Mouse (Mus musculus): ENCODE data around the gene Dnah7a. TPM values are rescaled to one million over a fixed set of nuclear protein-coding genes. Genes with fewer than 3 reads are reported as not detected.

The Dnah7a gene
- polyA plus RNA-seq (2015; fragmentation: Illumina TruSeq; extraction: RNeasy Lipid Tissue Mini Kit (QIAGEN cat#74804); ENCODE audit: insufficient read depth, low replicate concordance): 0.03 TPM

DNA sequence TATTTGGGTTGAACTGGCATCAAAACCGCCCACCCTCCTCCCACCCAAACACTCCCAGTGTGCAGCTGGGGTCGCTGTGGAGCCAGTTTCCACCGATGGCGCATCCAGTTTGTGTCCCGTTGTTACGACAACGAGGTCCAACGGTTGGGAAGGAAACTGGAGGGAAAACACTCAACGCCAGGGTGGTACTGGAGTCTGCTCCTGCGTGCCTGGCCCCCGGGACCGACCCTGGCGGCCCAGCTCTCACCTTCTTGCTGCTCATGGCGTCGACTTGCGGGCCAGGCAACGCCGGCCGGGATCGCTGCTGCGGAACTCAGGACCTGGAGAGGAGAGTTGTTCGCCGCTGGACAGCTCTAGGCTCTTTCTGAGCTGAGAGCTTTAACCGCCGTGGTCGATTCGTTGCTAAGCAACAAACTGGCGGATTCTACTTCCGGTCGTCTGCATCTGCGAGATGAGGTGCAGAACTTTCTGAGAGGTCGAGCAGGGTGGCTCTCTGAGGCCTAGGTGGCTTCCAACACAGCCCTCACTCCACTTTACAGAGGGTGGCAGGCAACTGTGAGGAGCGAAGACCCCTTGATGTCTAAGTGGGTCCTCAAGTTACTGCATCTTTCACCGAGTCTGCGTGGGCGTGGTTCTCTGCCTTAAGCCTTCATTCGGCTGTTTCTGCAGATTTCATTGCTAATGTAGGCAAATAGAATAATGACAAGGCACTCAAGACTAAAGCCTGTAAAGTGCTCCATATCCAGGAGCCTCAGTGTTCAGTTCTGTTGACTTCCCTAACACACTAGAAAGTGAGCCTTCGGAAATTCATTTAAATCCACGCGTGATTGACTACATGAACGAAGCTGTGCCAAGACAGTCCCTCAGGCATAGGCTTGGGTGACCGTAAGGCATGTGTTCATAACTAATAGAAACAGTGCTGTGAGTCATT, at the start of gene Dnah7a:
Gene Dnah7a, minus strand, starts transcription at position 354 of the 931 bp plus-strand sequence.

DNA sequence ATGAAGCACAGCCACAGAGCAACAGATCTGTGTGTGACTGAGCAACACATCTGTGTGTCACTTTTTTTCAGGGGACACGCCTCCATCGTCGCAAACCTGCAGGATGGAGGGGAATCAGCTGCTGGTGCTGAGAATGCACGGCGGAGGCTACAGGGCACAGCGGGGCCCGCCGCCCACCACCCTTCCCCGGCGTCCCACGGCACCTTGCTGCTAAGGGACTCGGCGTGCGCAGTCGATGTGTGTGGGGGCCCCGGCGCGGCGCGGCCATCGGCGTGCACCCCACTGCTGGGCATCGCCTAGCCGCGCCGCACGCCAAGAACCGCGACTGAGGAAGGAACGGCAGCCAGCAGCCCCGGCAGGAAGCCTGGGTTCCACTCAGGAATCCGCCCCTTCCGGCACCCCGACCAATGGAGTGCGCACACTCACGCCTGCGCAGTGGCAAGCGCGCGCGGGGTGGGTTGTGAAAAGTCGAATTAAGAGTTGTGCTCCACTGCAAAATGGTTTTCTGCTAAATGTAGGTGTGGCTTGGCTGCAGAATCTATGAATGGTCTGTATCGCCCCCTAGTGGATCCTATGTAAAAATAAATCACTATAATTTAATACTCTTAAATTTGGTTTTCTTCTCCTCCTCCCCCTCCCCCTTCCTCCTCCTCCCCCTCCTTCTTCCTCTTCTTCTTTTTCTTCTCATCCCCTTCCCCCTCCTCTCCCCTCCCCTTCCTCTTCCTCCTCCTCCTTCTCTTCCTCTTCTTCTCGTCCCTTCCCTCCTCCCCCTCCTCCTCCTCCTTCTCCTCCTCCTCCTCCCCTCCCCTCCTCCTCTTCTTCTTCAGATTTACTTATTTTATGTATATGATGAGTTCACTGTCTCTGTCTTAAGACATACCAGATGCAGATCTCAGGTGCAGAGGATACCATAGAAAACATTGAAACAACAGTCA, 354.0 kb downstream of the Dnah7a start, which contains the start of the genes Asdurf, Gm28551 and Asnsd1:
Gene Asdurf, minus strand, starts transcription at position 293 of the 935 bp plus-strand sequence.
Gene Gm28551, minus strand, starts transcription at position 341 of the 935 bp plus-strand sequence.
Gene Asnsd1, minus strand, starts transcription at position 426 of the 935 bp plus-strand sequence.

Other genes with a start within 250 kb of the Dnah7a start
- gene Stk17b, start 78.4 kb upstream of the Dnah7a start, polyA plus RNA-seq (2015; fragmentation: Illumina TruSeq; extraction: RNeasy Lipid Tissue Mini Kit (QIAGEN cat#74804); ENCODE audit: insufficient read depth, low replicate concordance): 436 TPM